Mouse (Mus musculus): ENCODE data around the gene Trp53tg5.

The Trp53tg5 gene

DNA sequence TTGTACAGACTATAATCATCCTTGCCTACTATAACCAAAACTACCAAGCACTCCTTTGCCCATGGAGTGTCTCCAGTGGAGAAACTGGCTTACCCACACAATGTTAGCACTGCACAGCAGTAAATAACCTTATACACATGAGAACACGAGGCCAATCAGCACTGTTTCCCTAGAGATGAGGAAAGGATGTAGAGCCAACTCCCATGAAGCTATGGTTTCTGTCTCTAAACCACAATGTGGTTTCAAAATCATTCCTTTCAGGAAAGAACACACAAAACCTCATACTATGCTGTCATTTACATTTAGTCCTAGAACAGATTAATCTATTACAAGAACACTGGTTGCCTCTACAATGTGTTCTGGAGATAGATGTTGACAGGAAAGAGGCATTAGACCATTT lies 22.8 kb upstream of the Trp53tg5 start:
- DNase-seq (ENCODE audit: inconsistent ontology term) = no peak

DNA sequence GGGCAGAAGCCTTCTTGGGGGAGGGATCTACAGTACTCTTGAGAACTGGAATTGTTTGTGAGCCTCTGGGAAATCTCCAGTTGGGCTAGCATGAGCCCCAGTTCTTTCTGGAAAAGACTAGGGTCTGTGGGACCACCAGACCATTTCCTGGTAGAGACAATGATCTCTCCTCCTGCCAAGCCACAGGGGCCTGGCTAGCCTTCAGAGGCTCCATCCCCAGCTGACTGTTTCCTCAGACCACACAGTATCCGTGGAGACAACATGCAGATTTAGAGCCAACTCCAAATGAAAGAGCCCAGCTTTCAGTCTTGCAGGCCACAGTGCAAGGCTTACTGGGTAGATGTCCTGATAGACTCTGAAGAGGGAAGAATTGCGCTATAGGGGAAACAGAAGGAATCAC lies 20.6 kb upstream of the Trp53tg5 start:
- DNase-seq (ENCODE audit: inconsistent ontology term) = peak; percentile 66

DNA sequence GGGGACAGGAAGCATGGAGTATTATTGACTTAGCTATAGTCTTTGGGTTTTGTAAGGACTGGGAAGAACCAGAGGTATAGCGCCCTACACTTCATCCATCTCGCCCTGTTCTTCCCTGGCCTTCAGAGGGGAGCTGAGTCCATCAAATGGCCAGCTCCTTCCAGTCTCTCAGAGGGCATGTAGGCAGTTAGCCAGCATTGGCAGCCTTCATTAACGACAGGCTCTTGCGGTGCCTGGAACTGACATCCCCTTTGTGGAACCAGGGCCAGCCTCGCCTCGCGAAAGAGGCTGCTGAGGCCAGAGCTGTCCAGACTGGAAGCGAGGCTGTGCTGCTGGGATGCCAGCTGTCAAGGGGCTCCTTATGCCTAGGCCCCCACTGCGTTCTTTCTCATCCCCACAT lies 14.3 kb upstream of the Trp53tg5 start:
- DNase-seq (ENCODE audit: inconsistent ontology term) = peak; percentile 45

DNA sequence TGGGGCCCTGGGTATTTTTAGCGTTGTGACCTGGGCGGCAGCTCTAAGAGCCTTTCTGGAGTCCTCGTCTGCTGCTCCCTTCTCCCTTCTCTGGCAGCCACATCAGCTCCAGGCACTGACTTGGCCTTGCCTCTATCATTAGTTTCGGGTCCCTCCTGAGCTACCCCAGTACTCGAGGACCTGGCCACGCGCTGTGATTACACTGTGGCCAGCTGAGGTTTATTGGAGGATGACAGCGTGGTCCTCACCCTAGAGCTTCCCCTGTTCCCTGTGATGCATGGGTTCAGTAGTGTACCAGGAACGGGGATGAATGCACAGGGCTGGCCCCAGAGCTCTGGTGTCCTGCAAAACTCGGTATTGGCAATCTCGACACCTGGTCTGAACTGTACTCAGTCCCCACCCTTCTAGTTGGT lies 13.6 kb upstream of the Trp53tg5 start:
- no peak for DNase-seq (ENCODE audit: inconsistent ontology term)

DNA sequence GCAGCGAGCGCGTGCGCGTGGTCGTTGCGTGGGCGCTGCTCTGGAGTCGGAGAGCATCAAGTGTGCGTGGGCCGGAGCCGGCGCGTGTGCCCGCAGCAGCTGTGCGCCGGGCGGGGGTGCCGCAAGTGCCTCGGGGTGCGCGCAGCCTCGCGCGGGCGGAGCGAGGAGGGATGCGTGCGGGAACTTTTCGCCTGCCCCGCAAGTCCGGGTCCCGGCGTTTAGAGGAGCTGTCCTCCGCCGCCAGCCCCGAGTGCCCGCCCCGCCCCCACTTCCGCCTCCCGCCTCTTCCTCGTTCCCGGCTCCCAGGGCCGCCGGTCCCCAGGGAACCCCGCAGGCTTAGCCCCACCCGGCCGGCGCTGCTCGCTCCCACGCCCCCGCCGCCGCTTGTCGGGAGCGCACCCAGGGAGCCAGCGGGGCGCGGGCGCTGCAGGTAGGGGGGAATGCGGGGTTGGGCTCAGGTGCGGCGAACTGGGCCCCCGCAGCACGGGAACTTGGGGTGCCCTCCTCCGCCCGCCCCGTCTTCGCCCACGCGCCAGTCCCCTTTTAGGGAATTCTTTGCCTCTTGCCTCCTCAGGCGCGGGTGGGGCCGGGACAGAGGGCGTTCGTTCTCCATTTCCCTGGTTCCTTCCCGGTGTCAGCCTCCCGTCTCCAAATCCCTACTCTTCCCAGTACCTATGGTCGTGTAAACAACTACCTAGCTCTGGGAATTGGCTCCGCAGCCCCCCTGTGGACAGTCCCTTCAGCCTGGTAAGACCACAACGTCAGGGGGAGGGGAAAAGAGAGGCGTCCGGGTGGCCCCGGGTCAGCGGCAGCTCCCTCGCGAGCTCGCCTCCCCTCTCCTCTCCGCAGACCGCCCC lies 13.0 kb upstream of the Trp53tg5 start:
- peak; percentile 64 for DNase-seq (ENCODE audit: inconsistent ontology term)

DNA sequence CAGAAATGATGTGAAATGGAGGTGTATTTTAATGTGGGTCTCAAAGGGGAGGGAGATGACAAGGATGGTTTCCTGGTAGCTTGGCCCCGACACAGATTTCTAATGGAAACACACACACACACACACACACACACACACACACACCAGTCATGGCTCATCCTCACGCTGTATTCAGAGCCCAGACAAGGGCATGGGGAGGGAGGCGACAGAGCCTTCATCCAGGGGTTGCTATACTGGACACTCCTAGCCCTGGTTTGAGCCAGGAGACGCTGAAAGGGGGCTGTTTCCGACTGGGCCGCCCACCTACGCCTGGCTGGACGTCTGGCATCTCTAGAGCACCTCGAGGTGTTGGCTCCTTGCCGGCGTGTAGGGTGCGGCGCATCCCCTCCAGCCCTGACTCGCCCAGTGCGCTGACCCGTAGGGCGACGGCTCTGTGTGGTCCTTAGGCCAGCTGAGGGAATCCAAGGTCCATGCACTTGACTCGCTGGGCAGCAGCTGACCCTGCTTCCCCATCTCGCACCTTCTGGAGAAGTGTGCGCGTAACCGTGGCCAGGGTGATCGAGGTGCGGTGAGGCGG lies 12.2 kb upstream of the Trp53tg5 start, which contains the start of gene Dbndd2:
Dbndd2 (plus strand) TSS at position 426 of the 577 bp plus-strand sequence.
- peak; percentile 74 for DNase-seq (ENCODE audit: inconsistent ontology term)

DNA sequence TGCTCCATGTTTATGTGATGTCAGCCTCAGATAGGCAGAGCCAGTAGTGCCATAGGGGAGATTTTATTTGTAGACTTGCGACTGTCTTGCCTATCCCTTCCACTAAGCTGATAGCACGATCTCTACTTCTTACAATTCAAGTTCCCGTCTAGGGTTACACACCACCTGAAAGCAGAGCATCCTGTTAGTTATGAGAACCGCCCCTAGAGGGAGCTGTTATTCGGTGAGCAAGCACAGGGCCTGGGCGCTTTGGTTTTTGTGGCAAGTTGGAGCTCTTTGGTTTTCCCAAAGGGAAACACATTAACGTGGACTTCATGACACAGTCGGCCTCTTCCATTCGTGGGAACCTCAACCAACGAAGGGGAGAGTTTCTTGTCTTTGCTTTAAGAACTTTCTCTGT lies 3.3 kb downstream of the Trp53tg5 start:
- peak; percentile 36 for DNase-seq (ENCODE audit: inconsistent ontology term)

DNA sequence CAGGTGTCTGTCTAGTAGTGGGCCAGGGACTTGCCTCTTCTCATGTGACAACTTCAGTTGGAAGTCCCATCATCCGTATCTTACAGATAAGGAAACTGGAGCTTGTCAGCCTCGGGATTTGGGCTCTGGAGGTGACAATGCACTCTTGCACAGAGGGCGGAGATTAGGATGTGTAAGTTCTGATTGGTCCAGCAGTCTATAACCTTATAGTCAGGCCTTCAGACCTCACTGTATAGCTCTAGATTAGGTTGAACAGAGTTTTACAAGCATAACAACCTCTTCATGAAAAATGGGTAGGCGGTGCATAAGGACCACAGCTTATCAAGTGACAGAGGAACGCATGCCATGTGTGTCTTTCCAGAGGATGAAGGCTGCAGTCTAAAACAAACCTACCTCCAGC lies 6.7 kb downstream of the Trp53tg5 start:
- DNase-seq (ENCODE audit: inconsistent ontology term) = no peak

DNA sequence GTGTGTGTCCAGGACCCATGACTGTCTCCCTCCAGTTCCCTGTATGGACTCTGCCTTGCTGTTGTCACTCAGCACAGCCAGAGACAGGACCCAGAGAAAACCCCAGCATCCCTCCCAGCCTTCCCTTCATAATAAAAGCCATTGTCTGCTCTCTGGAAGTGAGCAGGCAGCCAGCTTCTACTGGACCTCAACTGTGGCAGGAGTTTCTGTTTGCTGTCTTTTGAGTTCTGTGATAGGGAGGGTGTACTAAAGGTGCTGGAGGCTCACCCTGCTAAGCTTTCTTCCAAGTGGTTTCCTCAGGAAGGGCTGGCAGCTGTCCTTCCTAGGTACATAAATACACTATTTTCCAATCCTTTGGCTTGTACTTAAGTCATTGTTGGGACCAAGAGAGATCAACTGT lies 8.4 kb downstream of the Trp53tg5 start:
- no peak for DNase-seq (ENCODE audit: inconsistent ontology term)

DNA sequence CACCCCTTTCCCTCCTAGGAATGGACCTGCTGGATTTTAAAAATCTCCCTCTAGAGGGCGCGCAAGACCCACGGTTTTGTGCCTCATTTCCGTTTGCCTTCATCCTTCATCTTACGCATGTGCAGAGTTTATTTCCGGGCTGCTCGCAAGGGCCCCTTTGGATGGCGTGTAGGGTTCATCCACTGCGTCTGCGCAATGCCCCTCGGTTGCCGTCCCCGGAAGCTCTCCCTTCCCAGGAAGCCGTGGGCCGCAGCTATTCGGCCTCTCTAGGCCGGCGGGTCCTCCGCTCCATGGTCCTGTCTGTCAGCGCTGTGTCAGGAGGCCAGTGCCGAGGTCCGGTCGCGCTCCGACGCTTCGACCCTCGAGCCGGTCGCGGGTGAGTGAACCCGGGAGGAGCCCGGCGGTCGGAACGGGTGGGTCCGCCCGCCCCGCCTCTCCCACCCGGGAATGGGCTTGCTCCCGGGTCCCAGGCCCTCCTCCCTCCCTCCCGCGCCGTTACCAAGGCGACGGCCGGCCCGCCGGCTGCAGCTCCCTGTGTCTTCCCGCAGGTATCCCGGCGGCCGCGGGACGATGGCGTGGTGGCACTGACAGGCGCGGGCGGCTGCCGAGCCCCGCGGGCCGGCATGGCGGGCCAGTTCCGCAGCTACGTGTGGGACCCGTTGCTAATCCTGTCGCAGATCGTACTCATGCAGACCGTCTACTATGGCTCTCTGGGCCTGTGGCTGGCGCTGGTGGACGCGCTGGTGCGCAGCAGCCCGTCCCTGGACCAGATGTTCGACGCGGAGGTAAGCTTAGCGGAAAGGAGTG lies 12.6 kb downstream of the Trp53tg5 start, which contains the start of gene Gm20458:
Gm20458 (plus strand) TSS at position 223 of the 807 bp plus-strand sequence.
- DNase-seq (ENCODE audit: inconsistent ontology term) = peak; percentile 98

DNA sequence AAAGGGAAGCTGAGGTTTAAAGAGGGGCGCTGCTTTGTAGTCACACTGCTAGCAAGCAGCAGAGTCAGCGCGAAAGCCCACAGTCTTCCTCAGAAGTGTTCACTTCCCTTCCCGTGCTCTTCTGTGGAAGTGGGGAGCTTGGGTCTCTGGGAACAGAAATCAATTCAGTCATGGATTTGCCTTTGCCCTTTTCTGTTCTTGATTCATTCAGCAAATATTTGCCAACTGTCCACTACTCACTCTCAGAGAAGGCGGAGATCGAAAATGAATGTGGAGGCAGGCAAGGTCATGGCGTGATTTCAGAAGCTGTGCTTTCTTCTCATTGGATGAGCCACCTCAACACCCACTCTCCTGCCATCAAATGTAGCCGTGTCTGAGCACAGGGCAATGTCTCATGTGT lies 15.0 kb downstream of the Trp53tg5 start:
- DNase-seq (ENCODE audit: inconsistent ontology term) = no peak

DNA sequence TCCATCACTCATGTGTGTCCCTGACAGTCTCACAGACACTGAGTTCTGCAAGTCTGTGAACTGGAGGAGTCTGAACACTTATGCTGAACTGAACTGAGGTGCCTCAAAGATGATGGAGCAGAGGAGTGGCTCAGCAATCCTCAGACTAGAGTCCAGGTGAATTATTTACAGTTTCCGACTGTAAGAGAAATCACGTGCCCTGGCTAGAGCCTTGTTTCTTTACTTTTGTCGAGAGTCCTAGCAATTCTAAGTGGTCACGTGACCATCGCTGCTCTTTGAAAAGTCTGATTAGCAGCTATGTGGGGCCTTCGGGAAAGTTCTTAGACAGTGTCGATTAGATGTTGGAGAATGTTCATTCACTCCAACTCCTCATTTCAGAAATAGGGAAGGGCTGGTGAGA lies 15.6 kb downstream of the Trp53tg5 start:
- no peak for DNase-seq (ENCODE audit: inconsistent ontology term)

DNA sequence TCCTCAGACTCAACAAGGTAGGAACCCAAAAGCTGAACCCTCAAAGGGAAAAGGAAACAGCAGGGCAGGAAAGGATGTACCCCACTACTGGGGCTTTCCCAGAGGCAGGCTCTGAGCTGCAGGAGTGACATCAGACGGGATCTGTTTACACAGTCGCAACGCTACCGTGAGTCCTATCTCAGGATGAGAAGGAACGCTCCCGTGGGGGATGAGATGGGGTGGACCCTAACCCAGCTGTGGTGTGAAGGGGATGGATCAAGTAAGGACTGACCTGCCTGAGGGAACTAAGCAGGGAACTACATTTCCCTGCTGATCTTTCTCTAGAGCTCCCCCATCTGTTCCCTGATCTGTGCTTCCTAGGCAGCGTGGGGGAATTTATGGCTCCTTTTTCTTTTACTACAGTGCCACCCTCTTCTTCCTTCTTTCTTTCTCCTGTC lies 16.6 kb downstream of the Trp53tg5 start, which contains the start of gene Sys1:
Sys1 (plus strand) TSS at position 101 of the 437 bp plus-strand sequence.
- no peak for DNase-seq (ENCODE audit: inconsistent ontology term)

DNA sequence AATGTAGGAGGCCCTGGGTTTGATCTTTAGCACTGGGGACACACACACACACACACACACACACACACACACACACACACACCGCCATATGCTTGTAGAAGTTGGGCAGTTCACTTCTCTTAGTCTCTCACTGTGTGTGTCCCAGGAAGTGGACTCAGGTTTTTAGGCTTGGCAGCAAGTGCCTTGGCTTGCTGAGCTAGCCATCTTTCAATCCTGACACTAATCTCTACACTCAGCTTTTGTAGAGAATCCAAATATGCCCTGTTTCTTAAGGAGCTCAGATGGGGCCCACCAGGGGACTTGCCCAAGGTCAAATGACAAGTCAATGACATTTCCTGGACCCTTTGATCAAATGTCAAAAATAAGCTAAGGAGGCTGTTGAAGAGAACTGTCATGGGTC lies 17.1 kb downstream of the Trp53tg5 start:
- no peak for DNase-seq (ENCODE audit: inconsistent ontology term)

DNA sequence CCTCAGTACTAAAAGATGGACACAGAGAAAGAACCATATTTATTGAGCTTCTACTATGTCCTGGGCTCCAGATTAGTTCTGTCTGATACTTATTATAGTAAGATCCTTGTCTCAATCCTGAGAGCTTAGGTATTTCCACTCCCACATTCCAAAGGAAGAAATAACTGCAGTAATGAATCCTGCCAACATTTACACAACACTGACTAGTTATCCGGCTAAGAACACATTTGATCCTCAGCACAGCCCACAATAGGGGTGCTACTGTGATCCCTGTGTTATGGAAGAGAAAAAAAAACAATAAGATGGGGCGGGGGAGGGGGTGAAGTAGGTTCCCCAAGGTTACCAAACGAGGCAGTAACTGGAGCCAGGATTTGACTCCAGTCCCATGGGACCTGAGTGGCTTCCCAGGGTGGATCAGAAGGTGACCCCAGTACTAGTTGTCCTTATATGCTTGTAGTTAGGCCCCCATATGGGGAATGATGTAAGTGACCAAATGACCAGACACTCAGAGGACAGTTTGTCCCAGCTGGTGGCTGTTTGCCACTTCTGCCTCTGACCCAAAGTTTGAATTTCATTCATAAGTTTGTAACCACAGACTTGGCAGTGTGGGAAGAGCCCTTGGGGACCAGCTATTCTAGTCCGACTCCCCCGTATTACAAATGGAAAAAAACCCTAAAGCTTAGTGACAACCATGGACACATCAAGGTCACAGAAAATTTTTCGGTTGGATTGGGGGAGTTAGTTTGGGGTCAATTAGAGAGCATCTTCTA lies 17.9 kb downstream of the Trp53tg5 start:
- DNase-seq (ENCODE audit: inconsistent ontology term) = peak; percentile 92

DNA sequence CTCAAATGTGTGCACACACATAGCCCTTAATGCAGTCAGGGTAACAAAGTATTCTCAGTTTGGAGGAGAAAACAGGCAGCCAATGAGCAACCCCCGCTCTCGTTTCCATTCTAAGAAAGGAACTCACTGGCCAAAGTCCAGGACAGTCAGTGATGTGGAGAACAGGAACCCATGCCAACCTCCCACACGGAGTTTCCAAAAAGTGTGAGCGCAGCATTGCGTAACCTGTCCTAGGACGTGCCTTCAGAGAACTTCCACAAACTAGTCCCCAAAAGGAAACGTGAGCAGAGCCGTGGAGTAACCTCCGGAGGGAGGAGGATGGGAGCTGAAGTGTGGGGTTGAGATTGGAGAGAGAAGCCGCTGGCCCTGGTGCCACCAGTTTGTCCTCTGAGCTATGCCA lies 18.7 kb downstream of the Trp53tg5 start:
- DNase-seq (ENCODE audit: inconsistent ontology term) = peak; percentile 77

DNA sequence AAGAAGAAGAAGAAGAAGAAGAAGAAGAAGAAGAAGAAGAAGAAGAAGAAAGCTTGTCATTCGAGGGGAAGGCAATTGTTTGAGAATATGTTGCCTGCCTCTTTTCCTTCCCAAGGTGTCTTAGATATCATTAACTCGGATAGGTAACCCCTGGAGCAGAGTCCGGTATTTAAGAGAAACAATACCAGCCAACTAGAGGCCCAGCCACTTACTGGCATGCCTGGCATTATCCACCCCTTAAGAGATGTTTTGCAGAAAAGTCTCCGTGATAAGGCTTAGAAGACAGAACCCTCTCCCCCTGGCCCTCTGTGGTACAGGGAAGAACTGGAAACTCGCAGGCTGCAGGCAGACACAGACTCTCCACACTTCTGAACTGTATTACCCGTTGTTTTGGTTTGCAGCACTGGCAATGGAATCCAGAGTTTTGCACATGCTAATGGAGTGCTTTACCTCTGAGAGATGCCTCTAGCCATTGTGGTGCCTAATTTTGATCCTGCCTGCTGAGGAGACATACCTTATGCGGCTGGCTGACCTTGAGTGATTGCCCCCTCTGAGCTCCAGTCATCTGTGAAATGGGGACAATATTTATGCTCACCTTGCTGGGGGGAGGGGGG lies 19.5 kb downstream of the Trp53tg5 start:
- no peak for DNase-seq (ENCODE audit: inconsistent ontology term)

DNA sequence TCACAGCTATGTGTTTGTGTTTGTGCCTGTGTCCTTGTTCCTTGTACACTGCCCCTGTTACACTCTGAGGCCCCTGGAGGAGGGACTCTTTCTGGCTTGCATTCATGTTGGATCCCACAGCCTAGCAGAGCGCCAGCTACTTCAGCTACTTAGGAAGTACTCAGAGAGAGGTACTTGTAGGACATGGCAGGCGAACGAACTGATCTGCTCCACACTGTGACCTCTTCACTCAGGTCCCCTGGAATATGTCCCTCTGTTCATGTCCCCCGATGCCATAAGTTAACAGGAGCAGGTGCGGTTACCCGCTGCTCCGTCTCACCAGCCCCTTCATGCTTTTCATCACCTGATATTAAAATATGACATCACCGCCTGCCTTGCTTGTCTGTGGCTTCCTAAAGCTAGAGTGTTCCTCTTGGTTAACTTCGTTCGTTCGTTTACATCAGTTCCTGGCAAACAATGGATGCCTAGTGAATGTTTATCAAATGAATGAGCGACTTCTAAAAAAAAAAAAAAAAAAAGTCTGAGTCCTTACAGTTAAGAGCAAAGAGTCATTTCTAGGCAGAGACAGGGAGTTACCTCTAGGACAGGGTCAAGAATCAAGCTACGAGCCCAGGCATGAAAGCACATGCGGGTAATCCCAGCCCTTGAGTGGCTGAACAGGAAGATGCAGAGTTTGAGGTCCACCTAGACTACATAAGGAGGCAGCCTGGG lies 20.3 kb downstream of the Trp53tg5 start:
- no peak for DNase-seq (ENCODE audit: inconsistent ontology term)

DNA sequence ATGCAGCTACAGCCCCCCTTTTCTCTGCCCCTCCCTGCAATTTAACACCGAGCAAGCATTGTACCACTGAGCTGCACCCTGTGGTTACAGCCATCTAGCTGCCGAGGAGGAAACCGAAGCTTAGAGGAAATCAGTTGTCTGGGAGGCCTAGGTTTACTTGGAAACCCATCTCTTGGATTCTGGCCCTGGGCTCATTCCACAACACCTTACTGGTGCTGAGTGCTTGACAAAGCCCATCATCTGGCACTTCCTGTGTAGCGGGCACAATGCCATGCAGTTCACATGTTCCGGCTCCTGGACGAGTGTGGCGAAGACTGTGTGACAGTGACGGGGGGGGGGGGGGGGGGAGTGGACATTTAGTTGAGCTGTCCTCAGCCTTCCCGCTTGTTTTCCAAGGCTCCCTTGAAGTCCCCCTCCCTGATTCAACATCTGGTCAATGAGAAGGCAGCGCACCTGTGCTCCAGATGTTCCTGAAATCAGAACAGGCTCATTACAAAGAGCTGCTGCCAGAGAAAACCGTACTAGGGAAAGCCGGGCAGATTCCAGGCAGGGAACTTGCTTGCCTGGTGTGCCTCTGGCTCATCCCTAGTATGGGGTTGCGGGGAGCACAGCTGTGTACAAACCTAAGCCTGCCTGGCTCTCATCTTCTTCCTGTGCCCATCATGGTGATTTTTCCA lies 21.4 kb downstream of the Trp53tg5 start:
- no peak for DNase-seq (ENCODE audit: inconsistent ontology term)
